Mouse (Mus musculus): ENCODE results near the gene Dbh. TPM values are rescaled to one million over a fixed set of nuclear protein-coding genes. Genes with fewer than 3 reads are reported as not detected.

The Dbh gene
- polyA plus RNA-seq (2012; rRNA removed; ENCODE audit: low replicate concordance), result 0.41 and 1.9 TPM in 2 replicates

GRCm38 (mm10) chr2:27164796-27165590 is at the start of gene Dbh:
Dbh (plus strand) TSS chr2:27165233.

GRCm38 (mm10) chr2:27141950-27142693 is 22.9 kb upstream of the Dbh start, which contains the start of gene Fam163b:
Fam163b (minus strand) TSS chr2:27142491.

Other genes starting within 250 kb of the Dbh start
- gene Surf2, start 248.9 kb upstream of the Dbh start, polyA plus RNA-seq (2012; rRNA removed; ENCODE audit: low replicate concordance), result 6.3 and 12.5 TPM in 2 replicates
- 39.2 and 46.7 TPM in 2 replicates for gene Surf1, start 248.7 kb upstream of the Dbh start, polyA plus RNA-seq (2012; rRNA removed; ENCODE audit: low replicate concordance)
- 437 and 918 TPM in 2 replicates for gene Surf4, start 231.3 kb upstream of the Dbh start, polyA plus RNA-seq (2012; rRNA removed; ENCODE audit: low replicate concordance)
- 0.30 TPM in 1 of 2 replicates, not detected in the other for gene Stkld1, start 231.2 kb upstream of the Dbh start, polyA plus RNA-seq (2012; rRNA removed; ENCODE audit: low replicate concordance)
- gene Rexo4, start 200.8 kb upstream of the Dbh start, polyA plus RNA-seq (2012; rRNA removed; ENCODE audit: low replicate concordance), result 8.7 and 12.4 TPM in 2 replicates
- gene Adamts13, start 191.8 kb upstream of the Dbh start, polyA plus RNA-seq (2012; rRNA removed; ENCODE audit: low replicate concordance), result 1.6 TPM in 2 replicates
- gene Cacfd1, start 155.3 kb upstream of the Dbh start, polyA plus RNA-seq (2012; rRNA removed; ENCODE audit: low replicate concordance), result 59.9 and 66.7 TPM in 2 replicates
- gene Slc2a6, start 137.2 kb upstream of the Dbh start, polyA plus RNA-seq (2012; rRNA removed; ENCODE audit: low replicate concordance), result 4.0 and 8.3 TPM in 2 replicates
- gene Mymk, start 93.1 kb upstream of the Dbh start, polyA plus RNA-seq (2012; rRNA removed; ENCODE audit: low replicate concordance), result 0.11 TPM in 1 of 2 replicates, not detected in the other
- 1.5 and 2.0 TPM in 2 replicates for gene Adamtsl2, start 85.9 kb upstream of the Dbh start, polyA plus RNA-seq (2012; rRNA removed; ENCODE audit: low replicate concordance)
- 0.07 TPM in 1 of 2 replicates, not detected in the other for gene Fam163b, start 22.7 kb upstream of the Dbh start, polyA plus RNA-seq (2012; rRNA removed; ENCODE audit: low replicate concordance)
- gene Sardh, start 83.1 kb downstream of the Dbh start, polyA plus RNA-seq (2012; rRNA removed; ENCODE audit: low replicate concordance), result 16.3 and 20.6 TPM in 2 replicates

Data from duodenum, adult 2 months (tissue).